ENCODE assay signal across 13 mouse cellular contexts in genomic region chr2:166719930-166720305, GRCm38 (mm10).
"Had no signal": no experiment of that assay in that cellular context is flagged by ENCODE, and none has a peak within 500 bp of the region (broad histone marks: within the 10 kb centered on the region; RNA-seq: fewer than 3 reads in every experiment).

No protein-coding gene starts in this region.

- H3K9ac ChIP-seq: kidney, embryonic 15.5 days; limb, embryonic 15.5 days; liver, embryonic 12.5 days; lung, embryonic 14.5 days; neural tube, embryonic 12.5 days had no signal

- H3K27me3 ChIP-seq: limb, embryonic 15.5 days; neural tube, embryonic 12.5 days had no signal

- H3K36me3 ChIP-seq: kidney, embryonic 15.5 days; limb, embryonic 15.5 days; liver, embryonic 12.5 days; midbrain, embryonic 10.5 days; neural tube, embryonic 12.5 days had no signal

- H3K9me3 ChIP-seq: kidney, embryonic 15.5 days; limb, embryonic 15.5 days; liver, embryonic 12.5 days; midbrain, embryonic 10.5 days; neural tube, embryonic 12.5 days had no signal

- H3K4me3 ChIP-seq: kidney, embryonic 15.5 days; limb, embryonic 15.5 days; liver, embryonic 12.5 days; midbrain, embryonic 10.5 days; myocyte; neural tube, embryonic 12.5 days had no signal

- ATAC-seq: liver, embryonic 12.5 days had no signal

- H3K27ac ChIP-seq: kidney, embryonic 15.5 days; limb, embryonic 15.5 days; liver, embryonic 12.5 days; midbrain, embryonic 10.5 days; neural tube, embryonic 12.5 days had no signal

- H3K4me2 ChIP-seq: kidney, embryonic 15.5 days; limb, embryonic 15.5 days; liver, embryonic 12.5 days; lung, embryonic 14.5 days; neural tube, embryonic 12.5 days had no signal

- H3K4me1 ChIP-seq: kidney, embryonic 15.5 days had no signal

- DNase-seq: kidney, postnatal 14 days; left cerebral cortex, postnatal 4 days; lung, embryonic 14.5 days; lung, postnatal 10 days; lung, postnatal 4 days; midbrain, embryonic 14.5 days; right cerebral cortex, postnatal 4 days had no signal
